Mouse (Mus musculus) myocyte (in vitro differentiated cells): ENCODE results near the gene Meiob.

Source experiments
- E2F4 ChIP-seq: IDR thresholded peaks from one replicate; pipeline ENCODE4 v1.6.1; 2011; ENCODE audit warnings: mild to moderate bottlenecking, control low read depth, moderate library complexity; ENCODE audit not compliant: insufficient read depth
- MYOD1 ChIP-seq, 3 experiments: IDR thresholded peaks; one replicate each; pipeline ENCODE4 v1.6.1; 2011; ENCODE audit warnings: control low read depth in 2 of 3, low read depth in 2 of 3, mild to moderate bottlenecking in 2 of 3, moderate library complexity in 1 of 3; ENCODE audit not compliant: insufficient read length in 2 of 3, control insufficient read depth in 1 of 3
- POLR2A ChIP-seq: IDR thresholded peaks from one replicate; pipeline ENCODE4 v1.6.1; 2011; ENCODE audit warnings: low read depth, mild to moderate bottlenecking, control low read depth, moderate library complexity; ENCODE audit not compliant: insufficient read length
- TCF12 ChIP-seq: IDR thresholded peaks from one replicate; pipeline ENCODE4 v1.6.1; 2011; ENCODE audit warnings: mild to moderate bottlenecking, control low read depth; ENCODE audit not compliant: poor library complexity, insufficient read depth, severe bottlenecking
- USF1 ChIP-seq: IDR thresholded peaks from one replicate; pipeline ENCODE4 v1.6.1; 2011; ENCODE audit warnings: low read depth, mild to moderate bottlenecking, control low read depth, moderate library complexity

GRCm38 (mm10) chr17:24780821-24781220, 23.3 kb upstream of the Meiob start:
- no peak for TF ChIP-seq POLR2A
- no peak for TF ChIP-seq USF1
- TF ChIP-seq TCF12 = no peak
- no peak for TF ChIP-seq MYOD1 (IDR thresholded peaks at IDR 0.05; ENCODE audit: control insufficient read depth in 1 of 3, insufficient read length in 2 of 3, low read depth in 2 of 3)
- TF ChIP-seq E2F4 = no peak
